Mouse (Mus musculus): ENCODE results near the gene Ndufb7. TPM values are rescaled to one million over a fixed set of nuclear protein-coding genes. Genes with fewer than 3 reads are reported as not detected.

Ndufb7 gene
- polyA plus RNA-seq, 1 experiment: 683 TPM

- TF ChIP-seq POLR2A (IDR thresholded peaks at IDR 0.05; ENCODE audit: low read depth, low read length) (no peak), CTCF (IDR thresholded peaks at IDR 0.05; ENCODE audit: extremely low read depth, insufficient read length, insufficient replicate concordance, low read depth, low read length) (no peak)
- Histone ChIP-seq H3K36me3 (ENCODE audit: control insufficient read depth, insufficient read depth, low read length) (peaks cover 21% of the 10 kb centered on the region), H3K27ac (ENCODE audit: insufficient read depth, low read depth, low read length) (no peak overlapping the region), H3K4me1 (ENCODE audit: control insufficient read depth, insufficient read depth, insufficient read length, low read length) (peaks cover 7% of the 10 kb centered on the region), H3K4me3 (ENCODE audit: low read depth, low read length) (no peak overlapping the region), H3K27me3 (ENCODE audit: control insufficient read depth, insufficient read depth, low read length) (no peaks in the 10 kb centered on the region)
- 89% methylated on average over 10 of the region's 10 CpGs for WGBS
Observed at GRCm38 (mm10) chr8:83571791-83572190, 5.3 kb downstream of the Ndufb7 start.

- Histone ChIP-seq H3K27me3 (ENCODE audit: control insufficient read depth, insufficient read depth, low read length) (no peaks in the 10 kb centered on the region), H3K27ac (ENCODE audit: insufficient read depth, low read depth, low read length) (no peak overlapping the region), H3K4me1 (ENCODE audit: control insufficient read depth, insufficient read depth, insufficient read length, low read length) (peaks cover 6% of the 10 kb centered on the region), H3K36me3 (ENCODE audit: control insufficient read depth, insufficient read depth, low read length) (peaks cover 21% of the 10 kb centered on the region), H3K4me3 (ENCODE audit: low read depth, low read length) (no peak overlapping the region)
- 74% methylated on average over 5 of the region's 5 CpGs for WGBS
- TF ChIP-seq POLR2A (IDR thresholded peaks at IDR 0.05; ENCODE audit: low read depth, low read length) (no peak), CTCF (IDR thresholded peaks at IDR 0.05; ENCODE audit: extremely low read depth, insufficient read length, insufficient replicate concordance, low read depth, low read length) (no peak)
Observed at GRCm38 (mm10) chr8:83572246-83572812, 5.9 kb downstream of the Ndufb7 start.

GRCm38 (mm10) chr8:83573140-83573875, 6.8 kb downstream of the Ndufb7 start:
- 75% methylated on average over 18 of the region's 18 CpGs for WGBS
- H3K4me3 ChIP-seq (ENCODE audit: low read depth, low read length): peak overlapping the region; percentile 45
- no peaks in the 10 kb centered on the region for H3K27me3 ChIP-seq (ENCODE audit: control insufficient read depth, insufficient read depth, low read length)
- peaks cover 3% of the 10 kb centered on the region for H3K4me1 ChIP-seq (ENCODE audit: control insufficient read depth, insufficient read depth, insufficient read length, low read length)
- TF ChIP-seq CTCF (IDR thresholded peaks at IDR 0.05; ENCODE audit: extremely low read depth, insufficient read length, insufficient replicate concordance, low read depth, low read length): no peak
- no peak for TF ChIP-seq POLR2A (IDR thresholded peaks at IDR 0.05; ENCODE audit: low read depth, low read length)
- no peak overlapping the region for H3K27ac ChIP-seq (ENCODE audit: insufficient read depth, low read depth, low read length)
- H3K36me3 ChIP-seq (ENCODE audit: control insufficient read depth, insufficient read depth, low read length): peaks cover 21% of the 10 kb centered on the region

- no peak overlapping the region for H3K27ac ChIP-seq (ENCODE audit: insufficient read depth, low read depth, low read length)
- H3K4me3 ChIP-seq (ENCODE audit: low read depth, low read length): no peak overlapping the region
- H3K4me1 ChIP-seq (ENCODE audit: control insufficient read depth, insufficient read depth, insufficient read length, low read length): peaks cover 5% of the 10 kb centered on the region
- no peak for TF ChIP-seq CTCF (IDR thresholded peaks at IDR 0.05; ENCODE audit: extremely low read depth, insufficient read length, insufficient replicate concordance, low read depth, low read length)
- TF ChIP-seq POLR2A (IDR thresholded peaks at IDR 0.05; ENCODE audit: low read depth, low read length): no peak
- 85% methylated on average over 15 of the region's 15 CpGs for WGBS
- H3K27me3 ChIP-seq (ENCODE audit: control insufficient read depth, insufficient read depth, low read length): no peaks in the 10 kb centered on the region
- peaks cover 21% of the 10 kb centered on the region for H3K36me3 ChIP-seq (ENCODE audit: control insufficient read depth, insufficient read depth, low read length)
Observed at GRCm38 (mm10) chr8:83574631-83575315, 8.3 kb downstream of the Ndufb7 start.

- WGBS: 79% methylated on average over 17 of the region's 17 CpGs
- Histone ChIP-seq H3K27me3 (ENCODE audit: control insufficient read depth, insufficient read depth, low read length) (no peaks in the 10 kb centered on the region), H3K27ac (ENCODE audit: insufficient read depth, low read depth, low read length) (no peak overlapping the region), H3K36me3 (ENCODE audit: control insufficient read depth, insufficient read depth, low read length) (peaks cover 17% of the 10 kb centered on the region), H3K4me1 (ENCODE audit: control insufficient read depth, insufficient read depth, insufficient read length, low read length) (peaks cover 5% of the 10 kb centered on the region), H3K4me3 (ENCODE audit: low read depth, low read length) (no peak overlapping the region)
- no peak for TF ChIP-seq POLR2A (IDR thresholded peaks at IDR 0.05; ENCODE audit: low read depth, low read length)
- no peak for TF ChIP-seq CTCF (IDR thresholded peaks at IDR 0.05; ENCODE audit: extremely low read depth, insufficient read length, insufficient replicate concordance, low read depth, low read length)
Observed at GRCm38 (mm10) chr8:83575561-83576515, 9.4 kb downstream of the Ndufb7 start.

GRCm38 (mm10) chr8:83576516-83576895, 10.0 kb downstream of the Ndufb7 start:
- H3K27me3 ChIP-seq (ENCODE audit: control insufficient read depth, insufficient read depth, low read length): no peaks in the 10 kb centered on the region
- H3K36me3 ChIP-seq (ENCODE audit: control insufficient read depth, insufficient read depth, low read length): peaks cover 12% of the 10 kb centered on the region
- 53% methylated on average over 3 of the region's 4 CpGs for WGBS
- TF ChIP-seq CTCF (IDR thresholded peaks at IDR 0.05; ENCODE audit: extremely low read depth, insufficient read length, insufficient replicate concordance, low read depth, low read length) (no peak), POLR2A (IDR thresholded peaks at IDR 0.05; ENCODE audit: low read depth, low read length) (no peak)
- H3K4me1 ChIP-seq (ENCODE audit: control insufficient read depth, insufficient read depth, insufficient read length, low read length): peaks cover 5% of the 10 kb centered on the region
- H3K4me3 ChIP-seq (ENCODE audit: low read depth, low read length): no peak overlapping the region
- H3K27ac ChIP-seq (ENCODE audit: insufficient read depth, low read depth, low read length): no peak overlapping the region
